Mouse (Mus musculus) forebrain, embryonic 10.5 days (tissue): ENCODE data around the gene Gm37419. TPM values are rescaled to one million over a fixed set of nuclear protein-coding genes. Genes with fewer than 3 reads are reported as not detected.

Source experiments
- DNase-seq: peaks from one replicate; pipeline ENCODE4 v3.0.0-alpha.2; 2017; ENCODE audit warnings: low spot score; ENCODE audit errors: extremely low spot score
- H3K27ac ChIP-seq: fragments of 300-500 bp; sonication (generic); 2 replicates; pipeline ENCODE4 v1.5.1; 2016; ENCODE audit warnings: mild to moderate bottlenecking
- H3K27me3 ChIP-seq: fragments of 300-500 bp; sonication (generic); 2 replicates; pipeline ENCODE4 v1.6.1; 2016; ENCODE audit warnings: mild to moderate bottlenecking; ENCODE audit not compliant: poor library complexity, severe bottlenecking
- H3K36me3 ChIP-seq: fragments of 300-500 bp; sonication (generic); replicated peaks from 2 replicates; pipeline ENCODE4 v1.6.1; 2016; ENCODE audit warnings: mild to moderate bottlenecking, moderate library complexity
- H3K4me1 ChIP-seq: fragments of 300-500 bp; sonication (generic); 2 replicates; pipeline ENCODE4 v1.6.1; 2016
- H3K4me3 ChIP-seq: fragments of 300-500 bp; sonication (generic); 2 replicates; pipeline ENCODE4 v1.5.1; 2016; ENCODE audit warnings: mild to moderate bottlenecking, moderate library complexity
- H3K9me3 ChIP-seq: fragments of 300-500 bp; sonication (generic); 2 replicates; pipeline ENCODE4 v1.6.1; 2016; ENCODE audit warnings: mild to moderate bottlenecking, moderate library complexity
- WGBS: fragments of 180-500 bp; shearing (Covaris S2); methylation state at CpG from one replicate; pipeline ENCODE4 v1.1.7; 2016; 5-methylcytosine and 5-hydroxymethylcytosine counted together
- polyA plus RNA-seq: library from polyadenylated mRNA; unstranded; fragments of >200 nt; fragmentation: Nextera tagmentation; extraction: Ambion mirVana; gene quantifications from 2 replicates; pipeline ENCODE4 v1.2.1, GENCODE M21; 2016

Gm37419 gene
- polyA plus RNA-seq, result not detected in 2 replicates

GRCm38 (mm10) chr16:23988466-23989208 lies at the start of gene Gm37419, which contains the start of gene Bcl6:
Gene Gm37419 (plus strand): TSS chr16:23988482.
Gene Bcl6 (minus strand): TSS chr16:23988852.
- H3K36me3 ChIP-seq, result no peaks in the 10 kb centered on the region
- peak within 1 kb of the TSS; percentile 80 for H3K4me3 ChIP-seq
- peak within 1 kb of the TSS; percentile 97 for H3K27ac ChIP-seq
- under 1% methylated on average over 68 of the region's 68 CpGs for WGBS
- H3K4me1 ChIP-seq, result peaks cover 61% of the 10 kb centered on the region
- peak; percentile 85 for DNase-seq
- H3K9me3 ChIP-seq, result no peaks in the 10 kb centered on the region
- H3K27me3 ChIP-seq, result peaks cover 48% of the 10 kb centered on the region

GRCm38 (mm10) chr16:23944801-23945200 lies 43.5 kb upstream of the Gm37419 start:
- H3K9me3 ChIP-seq, result no peaks in the 10 kb centered on the region
- 88% methylated on average over 3 of the region's 3 CpGs for WGBS
- DNase-seq, result no peak
- no peak overlapping the region for H3K27ac ChIP-seq
- no peaks in the 10 kb centered on the region for H3K36me3 ChIP-seq
- H3K4me1 ChIP-seq, result no peaks in the 10 kb centered on the region
- no peaks in the 10 kb centered on the region for H3K27me3 ChIP-seq
- H3K4me3 ChIP-seq, result no peak overlapping the region

GRCm38 (mm10) chr16:23947654-23948053 lies 40.6 kb upstream of the Gm37419 start:
- Histone ChIP-seq H3K4me1 (no peaks in the 10 kb centered on the region), H3K36me3 (no peaks in the 10 kb centered on the region), H3K4me3 (no peak overlapping the region), H3K9me3 (no peaks in the 10 kb centered on the region), H3K27me3 (no peaks in the 10 kb centered on the region), H3K27ac (no peak overlapping the region)
- 93% methylated on average over 6 of the region's 6 CpGs for WGBS
- DNase-seq, result no peak

- 76% methylated on average over 4 of the region's 4 CpGs for WGBS
- Histone ChIP-seq H3K27ac (no peak overlapping the region), H3K4me3 (no peak overlapping the region), H3K9me3 (no peaks in the 10 kb centered on the region), H3K36me3 (no peaks in the 10 kb centered on the region), H3K4me1 (peaks cover 5% of the 10 kb centered on the region; the same call in 1 of the 2 replicates), H3K27me3 (no peaks in the 10 kb centered on the region)
- DNase-seq, result no peak
Measured at GRCm38 (mm10) chr16:23952101-23952727, 36.1 kb upstream of the Gm37419 start.

GRCm38 (mm10) chr16:23953189-23953958 lies 34.9 kb upstream of the Gm37419 start:
- Histone ChIP-seq H3K36me3 (no peaks in the 10 kb centered on the region), H3K9me3 (no peaks in the 10 kb centered on the region), H3K4me1 (peaks cover 5% of the 10 kb centered on the region; the same call in 1 of the 2 replicates), H3K27ac (no peak overlapping the region), H3K27me3 (no peaks in the 10 kb centered on the region), H3K4me3 (no peak overlapping the region)
- peak; percentile 46 for DNase-seq
- WGBS, result 54% methylated on average over 11 of the region's 11 CpGs

GRCm38 (mm10) chr16:23953959-23954260 lies 34.4 kb upstream of the Gm37419 start:
- no peaks in the 10 kb centered on the region for H3K36me3 ChIP-seq
- DNase-seq, result no peak
- 17% methylated on average over 1 of the region's 1 CpGs for WGBS
- H3K27ac ChIP-seq, result no peak overlapping the region
- no peak overlapping the region for H3K4me3 ChIP-seq
- peaks cover 5% of the 10 kb centered on the region; the same call in 1 of the 2 replicates for H3K4me1 ChIP-seq
- H3K27me3 ChIP-seq, result no peaks in the 10 kb centered on the region
- no peaks in the 10 kb centered on the region for H3K9me3 ChIP-seq

GRCm38 (mm10) chr16:23958938-23959337 lies 29.3 kb upstream of the Gm37419 start:
- Histone ChIP-seq H3K27me3 (no peaks in the 10 kb centered on the region), H3K9me3 (no peaks in the 10 kb centered on the region), H3K4me1 (peaks cover 2% of the 10 kb centered on the region; the same call in 1 of the 2 replicates), H3K4me3 (no peak overlapping the region), H3K27ac (no peak overlapping the region), H3K36me3 (no peaks in the 10 kb centered on the region)
- no peak for DNase-seq

GRCm38 (mm10) chr16:23962401-23962800 lies 25.9 kb upstream of the Gm37419 start:
- no peak overlapping the region for H3K4me3 ChIP-seq
- no peaks in the 10 kb centered on the region for H3K36me3 ChIP-seq
- DNase-seq, result no peak
- no peaks in the 10 kb centered on the region for H3K9me3 ChIP-seq
- H3K4me1 ChIP-seq, result peaks cover 10% of the 10 kb centered on the region
- H3K27me3 ChIP-seq, result no peaks in the 10 kb centered on the region
- WGBS, result 79% methylated on average over 2 of the region's 2 CpGs
- H3K27ac ChIP-seq, result no peak overlapping the region

- DNase-seq, result no peak
- Histone ChIP-seq H3K4me3 (no peak overlapping the region), H3K27me3 (no peaks in the 10 kb centered on the region), H3K4me1 (peaks cover 10% of the 10 kb centered on the region), H3K36me3 (no peaks in the 10 kb centered on the region), H3K9me3 (no peaks in the 10 kb centered on the region; the same call in 1 of the 2 replicates), H3K27ac (no peak overlapping the region)
- WGBS, result 83% methylated on average over 22 of the region's 22 CpGs
Measured at GRCm38 (mm10) chr16:23963896-23964668, 24.2 kb upstream of the Gm37419 start.

- no peaks in the 10 kb centered on the region; the same call in 1 of the 2 replicates for H3K9me3 ChIP-seq
- no peaks in the 10 kb centered on the region for H3K27me3 ChIP-seq
- no peaks in the 10 kb centered on the region for H3K36me3 ChIP-seq
- no peak overlapping the region for H3K27ac ChIP-seq
- H3K4me3 ChIP-seq, result no peak overlapping the region
- DNase-seq, result no peak
- peaks cover 10% of the 10 kb centered on the region for H3K4me1 ChIP-seq
- WGBS, result 88% methylated on average over 14 of the region's 14 CpGs
Measured at GRCm38 (mm10) chr16:23964706-23965367, 23.4 kb upstream of the Gm37419 start.

GRCm38 (mm10) chr16:23966066-23966465 lies 22.2 kb upstream of the Gm37419 start:
- Histone ChIP-seq H3K36me3 (no peaks in the 10 kb centered on the region), H3K27me3 (no peaks in the 10 kb centered on the region)

GRCm38 (mm10) chr16:23967301-23967700 lies 21.0 kb upstream of the Gm37419 start:
- Histone ChIP-seq H3K4me3 (no peak overlapping the region), H3K36me3 (no peaks in the 10 kb centered on the region), H3K27me3 (no peaks in the 10 kb centered on the region), H3K27ac (no peak overlapping the region), H3K9me3 (no peaks in the 10 kb centered on the region; the same call in 1 of the 2 replicates), H3K4me1 (peaks cover 10% of the 10 kb centered on the region)
- 84% methylated on average over 7 of the region's 7 CpGs for WGBS
- no peak for DNase-seq

More at GRCm38 (mm10) chr16:23966066-23966465, 22.2 kb upstream of the Gm37419 start:
- Histone ChIP-seq H3K27ac (no peak overlapping the region), H3K4me3 (no peak overlapping the region), H3K9me3 (no peaks in the 10 kb centered on the region; the same call in 1 of the 2 replicates), H3K4me1 (peaks cover 10% of the 10 kb centered on the region)
- no peak for DNase-seq
- WGBS, result 89% methylated on average over 14 of the region's 14 CpGs
